Mouse (Mus musculus) left cerebral cortex, postnatal 10 days (tissue): ENCODE results near the gene Klf15. TPM values are rescaled to one million over a fixed set of nuclear protein-coding genes. Genes with fewer than 3 reads are reported as not detected.

Experiments used
- DNase-seq, 2 experiments: peaks; one replicate each; pipeline ENCODE4 v3.0.0; 2021 to 2022; ENCODE audit warnings: low spot score in 2 of 2, mixed read lengths in 1 of 2; ENCODE audit errors: extremely low spot score in 1 of 2
- intact Hi-C: fragments of 180-260 bp; cut with DNase I; formaldehyde crosslinking; loops from one replicate; pipeline ENCODE4 v1.15.1; 2025
- total RNA-seq, 2 experiments: library from RNA; stranded (reverse); gene quantifications; 2 replicates each; pipeline ENCODE4 v1.2.3; 2021

Klf15 gene
- total RNA-seq, 2 experiments from 2014 or later, result 12.9 to 22.0 TPM

- intact Hi-C loops, result no loop called here
- DNase-seq, result no peak
These were observed 605 bp upstream of the Klf15 start for GRCm38 (mm10) chr6:90461771-90462170.

GRCm38 (mm10) chr6:90462841-90463227, 458 bp downstream of the Klf15 start:
- intact Hi-C loops, result no loop called here
- peak in 1 of 2 experiments; percentile 65 for DNase-seq

GRCm38 (mm10) chr6:90463228-90463862, 969 bp downstream of the Klf15 start:
- intact Hi-C loops, result no loop called here

GRCm38 (mm10) chr6:90463890-90464421, 1.6 kb downstream of the Klf15 start:
- intact Hi-C loops, result no loop called here
- no peak for DNase-seq

More at GRCm38 (mm10) chr6:90463228-90463862, 969 bp downstream of the Klf15 start:
- DNase-seq, result peak; percentile 81 to 91

- intact Hi-C loops, result no loop called here
- DNase-seq, result no peak
These were observed 2.8 kb downstream of the Klf15 start for GRCm38 (mm10) chr6:90465028-90465640.

- no peak for DNase-seq
- intact Hi-C loops, result no loop called here
These were observed 3.7 kb downstream of the Klf15 start for GRCm38 (mm10) chr6:90466079-90466478.

- no peak for DNase-seq
- intact Hi-C loops, result no loop called here
These were observed 4.6 kb downstream of the Klf15 start for GRCm38 (mm10) chr6:90466847-90467410.

GRCm38 (mm10) chr6:90468216-90468615, 5.8 kb downstream of the Klf15 start:
- intact Hi-C loops, result no loop called here
- DNase-seq, result no peak

GRCm38 (mm10) chr6:90469041-90469440, 6.7 kb downstream of the Klf15 start:
- no peak for DNase-seq
- intact Hi-C loops, result no loop called here

GRCm38 (mm10) chr6:90470255-90470654, 7.9 kb downstream of the Klf15 start:
- intact Hi-C loops, result no loop called here
- no peak for DNase-seq

- intact Hi-C loops, result no loop called here
- DNase-seq, result peak; percentile 62 to 75
These were observed 8.7 kb downstream of the Klf15 start for GRCm38 (mm10) chr6:90470947-90471541.

- no peak for DNase-seq
- intact Hi-C loops, result no loop called here
These were observed 9.7 kb downstream of the Klf15 start for GRCm38 (mm10) chr6:90472079-90472478.

- no peak for DNase-seq
- intact Hi-C loops, result no loop called here
These were observed 10.3 kb downstream of the Klf15 start for GRCm38 (mm10) chr6:90472697-90473096.

- no peak for DNase-seq
- intact Hi-C loops, result no loop called here
These were observed 11.4 kb downstream of the Klf15 start for GRCm38 (mm10) chr6:90473630-90474360.

- intact Hi-C loops, result no loop called here
- DNase-seq, result no peak
These were observed 12.0 kb downstream of the Klf15 start for GRCm38 (mm10) chr6:90474361-90474750.

- intact Hi-C loops, result no loop called here
- no peak for DNase-seq
These were observed 12.9 kb downstream of the Klf15 start for GRCm38 (mm10) chr6:90475176-90475853.

- no peak for DNase-seq
- intact Hi-C loops, result no loop called here
These were observed 13.5 kb downstream of the Klf15 start for GRCm38 (mm10) chr6:90475854-90476212.

GRCm38 (mm10) chr6:90476941-90477518, 14.7 kb downstream of the Klf15 start:
- DNase-seq, result peak; percentile 49 to 60
- intact Hi-C loops, result no loop called here
